ENCODE assay signal across 17 mouse cellular contexts in the genomic region with DNA sequence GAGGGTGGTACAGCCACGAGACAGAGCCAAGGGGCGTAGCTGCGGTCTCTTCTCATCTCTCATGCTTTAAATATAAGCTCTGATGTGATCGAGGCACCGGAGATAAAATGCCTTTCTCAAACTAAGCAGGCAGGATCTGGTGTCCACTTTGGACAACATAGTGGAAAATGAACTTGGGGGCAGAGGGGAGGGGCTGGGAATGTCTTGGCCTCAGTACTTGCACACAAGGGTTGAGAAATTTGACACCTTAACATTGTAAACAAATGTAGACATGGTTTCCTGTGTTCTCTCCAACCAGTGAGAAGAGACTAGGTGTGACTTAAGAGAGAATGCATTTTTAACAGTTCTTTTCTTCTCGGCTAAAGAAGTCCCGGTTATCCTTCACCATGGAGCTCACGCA. TPM values are rescaled to one million over a fixed set of nuclear protein-coding genes. Genes with fewer than 3 reads are reported as not detected.
DNase-seq lines count a peak whose midpoint lies in the region; ATAC-seq and TF ChIP-seq lines count a peak whose summit lies in the region.
"Had no signal": no experiment of that assay in that cellular context is flagged by ENCODE, and none has a peak within 500 bp of the region (broad histone marks: within the 10 kb centered on the region; RNA-seq: fewer than 3 reads in every experiment).

No protein-coding gene starts in this region.

- no peak for DNase-seq in heart, postnatal 14 days
- peak; percentile 21 for DNase-seq in lung, embryonic 14.5 days
- DNase-seq in lung, postnatal 36 days = no peak
- no peak for DNase-seq in left cerebral cortex, adult 9 months (ENCODE audit: low spot score in 2 of 2)
- DNase-seq: cerebellum, postnatal 36 days; kidney, postnatal 36 days; midbrain, embryonic 14.5 days; thymus, postnatal 14 days had no signal

- no peak overlapping the region for H3K4me3 ChIP-seq in heart, embryonic 15.5 days
- H3K4me3 ChIP-seq in lung, embryonic 14.5 days (ENCODE audit: low read depth, low read length) = no peak overlapping the region
- no peak overlapping the region for H3K4me3 ChIP-seq in embryonic facial prominence, embryonic 15.5 days (replicated peaks)
- H3K4me3 ChIP-seq in stomach, embryonic 16.5 days (replicated peaks; ENCODE audit: low read length) = no peak overlapping the region
- H3K4me3 ChIP-seq: erythroblast, embryonic 14.5 days had no signal

- H3K27me3 ChIP-seq in heart, embryonic 15.5 days = no peaks in the 10 kb centered on the region
- no peaks in the 10 kb centered on the region for H3K27me3 ChIP-seq in lung, embryonic 14.5 days (ENCODE audit: insufficient read depth, low read length)
- H3K27me3 ChIP-seq in embryonic facial prominence, embryonic 15.5 days = no peaks in the 10 kb centered on the region
- H3K27me3 ChIP-seq in stomach, embryonic 16.5 days (ENCODE audit: control insufficient read depth, insufficient read depth, low read length) = no peaks in the 10 kb centered on the region

- WGBS in heart, embryonic 15.5 days = 37% methylated on average over 8 of the region's 8 CpGs
- WGBS in lung, embryonic 14.5 days = 35% methylated on average over 8 of the region's 8 CpGs
- WGBS in embryonic facial prominence, embryonic 15.5 days = 47% methylated on average over 8 of the region's 8 CpGs
- WGBS in stomach, embryonic 16.5 days = 28% methylated on average over 8 of the region's 8 CpGs

- no peaks in the 10 kb centered on the region for H3K36me3 ChIP-seq in heart, embryonic 15.5 days
- no peaks in the 10 kb centered on the region for H3K36me3 ChIP-seq in lung, embryonic 14.5 days (ENCODE audit: insufficient read depth)
- no peaks in the 10 kb centered on the region for H3K36me3 ChIP-seq in embryonic facial prominence, embryonic 15.5 days
- H3K36me3 ChIP-seq in stomach, embryonic 16.5 days (ENCODE audit: control insufficient read depth, insufficient read depth, low read length) = no peaks in the 10 kb centered on the region

- H3K27ac ChIP-seq in heart, embryonic 15.5 days = peak overlapping the region; percentile 15; the same call in 1 of the 2 replicates
- H3K27ac ChIP-seq in lung, embryonic 14.5 days (ENCODE audit: low read depth) = no peak overlapping the region
- H3K27ac ChIP-seq in embryonic facial prominence, embryonic 15.5 days (replicated peaks) = peak overlapping the region; percentile 23
- H3K27ac ChIP-seq in stomach, embryonic 16.5 days (ENCODE audit: low read length) = 0 out of 2 replicates have a peak overlapping the region, but pooled peaks have one; percentile 10
- H3K27ac ChIP-seq: macrophage had no signal

- ATAC-seq in heart, embryonic 15.5 days (replicated peaks; ENCODE audit: insufficient number of reproducible peaks, insufficient read depth, low FRiP score, low read depth) = 0 out of 2 replicates have a peak, but pooled peaks have one; percentile 42
- ATAC-seq in lung, embryonic 14.5 days (ENCODE audit: insufficient read depth) = no peak
- ATAC-seq in embryonic facial prominence, embryonic 15.5 days (ENCODE audit: insufficient number of reproducible peaks, low FRiP score, low TSS enrichment, low read depth) = 0 out of 2 replicates have a peak, but pooled peaks have one; percentile 12
- peak; percentile 42; the same call in 1 of the 2 replicates for ATAC-seq in stomach, embryonic 16.5 days (ENCODE audit: insufficient read depth, low FRiP score)
- ATAC-seq: CD4-positive, CD25-positive, alpha-beta regulatory T cell, adult 4 months; hindbrain, embryonic 16.5 days had no signal

- no peaks in the 10 kb centered on the region for H3K9me3 ChIP-seq in heart, embryonic 15.5 days (replicated peaks)
- H3K9me3 ChIP-seq in lung, embryonic 14.5 days (ENCODE audit: low read depth, low read length) = no peaks in the 10 kb centered on the region
- no peaks in the 10 kb centered on the region for H3K9me3 ChIP-seq in embryonic facial prominence, embryonic 15.5 days (replicated peaks)
- H3K9me3 ChIP-seq in stomach, embryonic 16.5 days (replicated peaks; ENCODE audit: control insufficient read depth, low read length) = no peaks in the 10 kb centered on the region

- intact Hi-C loops in heart, postnatal 14 days (cut with DNase I) = no loop called here

- TF ChIP-seq CTCF in lung, embryonic 14.5 days (IDR thresholded peaks at IDR 0.05; ENCODE audit: low read depth) = no peak

- H3K9ac ChIP-seq in heart, embryonic 15.5 days = no peak overlapping the region
- no peak overlapping the region for H3K9ac ChIP-seq in lung, embryonic 14.5 days
- H3K9ac ChIP-seq in embryonic facial prominence, embryonic 15.5 days = no peak overlapping the region
- peak overlapping the region; percentile 41 for H3K9ac ChIP-seq in stomach, embryonic 16.5 days (ENCODE audit: low read length)

- H3K4me2 ChIP-seq in heart, embryonic 15.5 days = peak overlapping the region; percentile 14
- H3K4me2 ChIP-seq in lung, embryonic 14.5 days = no peak overlapping the region
- 0 out of 2 replicates have a peak overlapping the region, but pooled peaks have one; percentile 8 for H3K4me2 ChIP-seq in embryonic facial prominence, embryonic 15.5 days (replicated peaks)
- H3K4me2 ChIP-seq in stomach, embryonic 16.5 days (ENCODE audit: low read depth, low read length) = peak overlapping the region; percentile 6; the same call in 1 of the 2 replicates
- H3K4me2 ChIP-seq: liver, embryonic 11.5 days had no signal

- peaks cover 28% of the 10 kb centered on the region for H3K4me1 ChIP-seq in heart, embryonic 15.5 days (replicated peaks)
- H3K4me1 ChIP-seq in lung, embryonic 14.5 days (ENCODE audit: insufficient read depth) = peaks cover 9% of the 10 kb centered on the region; the same call in 1 of the 2 replicates
- peaks cover 32% of the 10 kb centered on the region for H3K4me1 ChIP-seq in embryonic facial prominence, embryonic 15.5 days
- peaks cover 22% of the 10 kb centered on the region; the same call in 1 of the 2 replicates for H3K4me1 ChIP-seq in stomach, embryonic 16.5 days (ENCODE audit: control insufficient read depth, insufficient read depth, low read length)

RNA-seq across cellular contexts. Expression of a gene that starts 9.2 kb away (rescaled TPM):
- 62.0 and 67.0 TPM in 2 replicates for polyA plus RNA-seq in heart, embryonic 15.5 days (2015; fragmentation: Nextera tagmentation; extraction: Ambion mirVana)
- total RNA-seq in heart, postnatal 14 days (2021) = 10 to 100 TPM; 55.4 to 60.4 TPM
- polyA plus RNA-seq in lung, embryonic 14.5 days (2014; fragmentation: Nextera tagmentation; extraction: Ambion mirVana) = 94.0 and 95.3 TPM in 2 replicates
- polyA plus RNA-seq in embryonic facial prominence, embryonic 15.5 days (2015; fragmentation: Nextera tagmentation; extraction: Ambion mirVana) = 76.9 and 80.4 TPM in 2 replicates
- polyA plus RNA-seq in stomach, embryonic 16.5 days (2015; fragmentation: Nextera tagmentation; extraction: Ambion mirVana) = 53.8 and 60.6 TPM in 2 replicates

RNA-seq across cellular contexts. Expression of a gene that starts 56.0 kb away (rescaled TPM):
- polyA plus RNA-seq in heart, embryonic 15.5 days (2015; fragmentation: Nextera tagmentation; extraction: Ambion mirVana) = not detected in 2 replicates
- total RNA-seq in heart, postnatal 14 days (2021) = not detected
- polyA plus RNA-seq in lung, embryonic 14.5 days (2014; fragmentation: Nextera tagmentation; extraction: Ambion mirVana) = not detected in 2 replicates
- not detected in 2 replicates for polyA plus RNA-seq in embryonic facial prominence, embryonic 15.5 days (2015; fragmentation: Nextera tagmentation; extraction: Ambion mirVana)
- polyA plus RNA-seq in stomach, embryonic 16.5 days (2015; fragmentation: Nextera tagmentation; extraction: Ambion mirVana) = not detected in 2 replicates
- total RNA-seq: gastrocnemius, postnatal 4 days had no signal
- polyA plus RNA-seq: CD4-positive, CD25-positive, alpha-beta regulatory T cell, adult 4 months; erythroblast, embryonic 14.5 days; hindbrain, embryonic 16.5 days; liver, embryonic 11.5 days; macrophage; midbrain, embryonic 14.5 days had no signal
